Mouse (Mus musculus) lung, embryonic 14.5 days (tissue): Measurements from ENCODE around the gene Hprt. TPM values are rescaled to one million over a fixed set of nuclear protein-coding genes. Genes with fewer than 3 reads are reported as not detected.

Experiments
- ATAC-seq: fragments of 200-750 bp; cut with Nextera tagmentation; 2 replicates; pipeline ENCODE4 v1.8.0; 2017; ENCODE audit warnings: mild to moderate bottlenecking, moderate TSS enrichment, moderate library complexity; ENCODE audit not compliant: insufficient read depth
- DNase-seq: peaks from one replicate; pipeline ENCODE4 v3.0.0-alpha.2; 2015
- H3K27ac ChIP-seq: fragments of 300-500 bp; sonication (generic); 2 replicates; pipeline ENCODE4 v1.5.1; 2014; ENCODE audit warnings: low read depth, mild to moderate bottlenecking, moderate library complexity
- H3K27me3 ChIP-seq: fragments of 300-500 bp; sonication (generic); 2 replicates; pipeline ENCODE4 v1.6.1; 2014; ENCODE audit warnings: low read length, control low read depth; ENCODE audit not compliant: insufficient read depth
- H3K36me3 ChIP-seq: fragments of 300-500 bp; sonication (generic); 2 replicates; pipeline ENCODE4 v1.6.1; 2014; ENCODE audit warnings: control low read depth; ENCODE audit not compliant: insufficient read depth
- H3K4me1 ChIP-seq: fragments of 300-500 bp; sonication (generic); 2 replicates; pipeline ENCODE4 v1.6.1; 2014; ENCODE audit warnings: antibody characterized with exemption, control low read depth; ENCODE audit not compliant: insufficient read depth
- H3K4me2 ChIP-seq: fragments of 300-500 bp; sonication (generic); 2 replicates; pipeline ENCODE4 v1.6.1; 2014; ENCODE audit warnings: mild to moderate bottlenecking
- H3K4me3 ChIP-seq: fragments of 300-500 bp; sonication (generic); 2 replicates; pipeline ENCODE4 v1.5.1; 2014; ENCODE audit warnings: low read depth, low read length
- H3K9ac ChIP-seq: fragments of 300-500 bp; sonication (generic); 2 replicates; pipeline ENCODE4 v1.6.1; 2014
- H3K9me3 ChIP-seq: fragments of 300-500 bp; sonication (generic); 2 replicates; pipeline ENCODE4 v1.6.1; 2016; ENCODE audit warnings: low read depth, low read length, control low read depth
- CTCF ChIP-seq: IDR thresholded peaks from 2 replicates; pipeline ENCODE4 v1.5.1; 2016; ENCODE audit warnings: antibody characterized with exemption, low read depth
- WGBS: fragments of 180-500 bp; shearing (Covaris S2); extraction: QIAGEN DNeasy Blood & Tissue Kit; methylation state at CpG from one replicate; pipeline ENCODE4 v1.1.7; 2014; 5-methylcytosine and 5-hydroxymethylcytosine counted together
- polyA plus RNA-seq: library from polyadenylated mRNA; unstranded; fragments of >200 nt; fragmentation: Nextera tagmentation; extraction: Ambion mirVana; gene quantifications from 2 replicates; pipeline ENCODE4 v1.2.1, GENCODE M21; 2014

Gene Hprt
- polyA plus RNA-seq = 157 and 176 TPM in 2 replicates

DNA sequence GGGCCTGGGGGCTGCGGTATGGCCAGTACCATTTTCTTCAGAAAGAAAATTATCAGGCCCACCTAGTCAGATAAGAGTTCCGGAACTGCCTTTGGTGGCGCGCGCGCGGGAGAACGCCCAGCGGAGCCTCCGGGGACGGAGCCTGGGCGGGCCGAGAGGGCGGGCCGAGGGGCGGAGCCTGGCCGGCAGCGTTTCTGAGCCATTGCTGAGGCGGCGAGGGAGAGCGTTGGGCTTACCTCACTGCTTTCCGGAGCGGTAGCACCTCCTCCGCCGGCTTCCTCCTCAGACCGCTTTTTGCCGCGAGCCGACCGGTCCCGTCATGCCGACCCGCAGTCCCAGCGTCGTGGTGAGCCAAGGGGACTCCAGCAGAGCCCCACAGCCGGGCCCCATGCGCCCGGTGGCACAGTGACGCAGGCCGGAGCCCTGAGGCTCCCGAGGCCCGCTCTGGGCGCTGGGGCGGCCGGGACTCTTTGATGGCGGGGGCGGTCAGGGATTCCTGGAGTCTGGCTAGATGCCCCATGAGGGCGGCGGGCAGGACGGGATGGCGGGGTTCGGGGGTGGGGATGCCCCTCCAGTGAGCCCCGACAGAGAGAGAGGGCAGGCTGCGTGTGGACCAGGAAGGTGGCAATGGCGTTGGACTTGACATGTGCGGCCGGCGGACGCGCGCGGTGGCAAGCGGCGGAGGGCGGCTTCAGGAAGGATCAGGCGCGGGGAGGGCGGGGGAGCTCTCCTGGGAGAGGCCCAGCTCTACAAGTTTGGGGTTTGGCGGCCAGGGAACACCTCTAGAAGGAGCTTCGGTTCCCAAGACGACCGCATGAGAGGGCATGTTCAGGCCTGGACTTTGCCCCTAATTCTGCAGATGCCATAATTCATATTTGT is at the start of gene Hprt:
Gene Hprt, plus strand, starts transcription at position 233 of the 879 bp plus-strand sequence.
- peak; percentile 92 for DNase-seq
- no peak for TF ChIP-seq CTCF
- no peaks in the 10 kb centered on the region for H3K9me3 ChIP-seq
- H3K4me2 ChIP-seq = peak within 1 kb of the TSS; percentile 63
- H3K27me3 ChIP-seq = no peaks in the 10 kb centered on the region
- peak within 1 kb of the TSS; percentile 60 for H3K4me3 ChIP-seq
- H3K4me1 ChIP-seq = no peaks in the 10 kb centered on the region
- ATAC-seq = peak; percentile 97
- H3K27ac ChIP-seq = peak within 1 kb of the TSS; percentile 95
- no peaks in the 10 kb centered on the region for H3K36me3 ChIP-seq
- WGBS = 9% methylated on average over 62 of the region's 72 CpGs
- peak within 1 kb of the TSS; percentile 82 for H3K9ac ChIP-seq

DNA sequence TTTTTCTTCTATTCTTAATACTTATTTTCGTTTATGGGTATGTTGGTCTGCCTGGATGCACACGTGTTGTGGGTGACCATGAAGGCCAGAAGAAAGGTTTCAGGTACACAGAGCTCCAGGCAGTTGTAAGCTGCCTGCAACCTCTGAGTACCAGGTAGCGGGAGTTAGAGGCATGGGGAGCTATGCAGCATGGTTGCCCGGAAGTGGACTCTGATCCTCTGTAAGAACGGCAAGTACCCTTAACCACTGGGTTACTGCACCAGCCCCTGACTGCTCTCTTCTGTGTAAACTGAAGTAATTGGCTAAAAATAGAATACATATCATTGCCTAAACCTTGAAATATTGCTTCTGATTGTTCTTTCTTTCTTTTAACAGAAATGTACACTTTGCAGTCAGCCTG is 42.4 kb upstream of the Hprt start:
- ATAC-seq = no peak
- H3K4me3 ChIP-seq = no peak overlapping the region
- H3K4me2 ChIP-seq = no peak overlapping the region
- H3K27ac ChIP-seq = no peak overlapping the region
- no peaks in the 10 kb centered on the region for H3K4me1 ChIP-seq
- no peaks in the 10 kb centered on the region for H3K27me3 ChIP-seq
- TF ChIP-seq CTCF = no peak
- no peaks in the 10 kb centered on the region for H3K9me3 ChIP-seq
- 82% methylated on average over 5 of the region's 5 CpGs for WGBS
- H3K9ac ChIP-seq = no peak overlapping the region
- peaks cover 45% of the 10 kb centered on the region for H3K36me3 ChIP-seq
- no peak for DNase-seq

- Histone ChIP-seq H3K4me2 (no peak overlapping the region), H3K9ac (no peak overlapping the region), H3K36me3 (peaks cover 45% of the 10 kb centered on the region), H3K9me3 (no peaks in the 10 kb centered on the region), H3K27me3 (no peaks in the 10 kb centered on the region), H3K4me1 (no peaks in the 10 kb centered on the region), H3K27ac (no peak overlapping the region), H3K4me3 (no peak overlapping the region)
- 65% methylated on average over 2 of the region's 2 CpGs for WGBS
- no peak for ATAC-seq
- DNase-seq = peak; percentile 66
- peak; percentile 56 for TF ChIP-seq CTCF
These were observed 38.2 kb upstream of the Hprt start for GRCm38 (mm10) chrX:52949713-52950112.

DNA sequence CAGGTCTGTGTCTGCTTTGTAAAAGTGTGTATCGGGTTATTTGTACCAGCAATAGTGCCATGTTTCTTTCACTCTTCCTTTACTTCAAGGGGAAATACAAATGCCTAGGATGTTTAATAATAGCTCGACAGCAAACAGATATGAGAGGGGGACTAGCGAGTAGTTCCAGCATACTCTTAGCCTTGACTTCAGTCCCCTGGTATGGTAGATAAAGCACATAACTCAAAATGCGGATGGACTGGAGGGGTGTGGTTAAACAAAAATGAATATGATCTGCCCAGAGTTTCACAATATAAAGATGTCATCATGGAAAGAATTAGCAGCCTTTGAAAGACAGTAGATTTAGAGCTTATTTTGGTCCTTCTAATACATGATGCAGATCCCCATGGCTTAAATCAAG is 31.0 kb upstream of the Hprt start:
- Histone ChIP-seq H3K36me3 (0 out of 2 replicates have a peak, but pooled peaks cover 18% of the 10 kb centered on the region), H3K4me3 (no peak overlapping the region), H3K4me1 (no peaks in the 10 kb centered on the region), H3K9me3 (no peaks in the 10 kb centered on the region), H3K27me3 (no peaks in the 10 kb centered on the region), H3K9ac (no peak overlapping the region), H3K27ac (no peak overlapping the region), H3K4me2 (no peak overlapping the region)
- ATAC-seq = no peak
- DNase-seq = no peak
- TF ChIP-seq CTCF = no peak
- WGBS = 68% methylated on average over 4 of the region's 4 CpGs

DNA sequence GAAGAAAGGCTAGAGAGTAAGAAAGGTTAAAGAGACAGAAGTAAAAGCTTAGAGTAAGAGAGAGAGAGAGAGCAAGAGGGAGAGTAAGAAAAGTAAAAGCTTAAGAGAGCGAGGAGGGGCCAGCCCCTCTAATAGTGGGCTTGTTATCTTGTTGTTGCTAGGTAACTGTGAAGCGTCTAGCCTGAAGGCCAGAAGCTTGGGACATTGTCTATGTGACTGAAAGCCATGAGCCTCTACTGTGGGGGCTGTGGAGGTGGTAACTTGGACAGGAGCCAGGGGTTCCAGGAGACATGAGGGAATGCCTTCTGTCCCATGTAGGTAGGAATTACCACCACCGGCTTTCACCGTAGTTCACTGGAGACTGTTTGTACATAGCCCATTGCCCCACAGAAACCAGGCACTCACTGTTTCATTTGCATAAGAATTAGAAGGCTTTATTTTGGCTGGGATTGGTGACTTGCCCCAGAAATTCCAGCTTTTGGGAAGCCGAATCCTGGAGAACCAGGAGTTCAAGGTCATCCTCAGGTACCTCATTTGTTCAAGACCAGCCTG is 26.3 kb upstream of the Hprt start:
- H3K9ac ChIP-seq = no peak overlapping the region
- 61% methylated on average over 5 of the region's 5 CpGs for WGBS
- no peaks in the 10 kb centered on the region for H3K27me3 ChIP-seq
- H3K36me3 ChIP-seq = no peaks in the 10 kb centered on the region
- no peaks in the 10 kb centered on the region for H3K9me3 ChIP-seq
- no peak for TF ChIP-seq CTCF
- H3K4me1 ChIP-seq = no peaks in the 10 kb centered on the region
- H3K4me2 ChIP-seq = no peak overlapping the region
- ATAC-seq (peak; percentile 41; the same call in 1 of the 2 replicates), DNase-seq (peak; percentile 8)
- H3K27ac ChIP-seq = no peak overlapping the region
- no peak overlapping the region for H3K4me3 ChIP-seq

GRCm38 (mm10) chrX:52965149-52965548 is 22.8 kb upstream of the Hprt start:
- ATAC-seq (no peak), DNase-seq (no peak)
- no peak overlapping the region for H3K9ac ChIP-seq
- H3K4me2 ChIP-seq = no peak overlapping the region
- no peak for TF ChIP-seq CTCF
- H3K9me3 ChIP-seq = no peaks in the 10 kb centered on the region
- no peak overlapping the region for H3K27ac ChIP-seq
- no peaks in the 10 kb centered on the region for H3K36me3 ChIP-seq
- H3K27me3 ChIP-seq = no peaks in the 10 kb centered on the region
- WGBS = 79% methylated on average over 2 of the region's 2 CpGs
- no peaks in the 10 kb centered on the region for H3K4me1 ChIP-seq
- H3K4me3 ChIP-seq = no peak overlapping the region
